Mouse (Mus musculus): Measurements from ENCODE around the gene Alpk3.

- TF ChIP-seq CTCF (IDR thresholded peaks at IDR 0.05; ENCODE audit: insufficient read depth, low read depth, low read length) (no peak), POLR2A (IDR thresholded peaks at IDR 0.05; ENCODE audit: insufficient read depth, low read depth, low read length) (no peak)
These were observed 55.4 kb downstream of the Alpk3 start for GRCm38 (mm10) chr7:81112686-81113360.
